Mouse (Mus musculus) thymus, postnatal 14 days (tissue): ENCODE data around the gene Top2a.

ENCODE experiments used
- DNase-seq: peaks from one replicate; pipeline ENCODE4 v3.0.0; 2021

Top2a gene

GRCm38 (mm10) chr11:98963191-98964021 lies 60.6 kb downstream of the Top2a start:
- DNase-seq = peak; percentile 86

GRCm38 (mm10) chr11:98962421-98963095 lies 61.4 kb downstream of the Top2a start:
- peak; percentile 38 for DNase-seq

- peak; percentile 75 for DNase-seq
These were observed 62.2 kb downstream of the Top2a start for GRCm38 (mm10) chr11:98961766-98962165.

GRCm38 (mm10) chr11:98961051-98961592 lies 62.9 kb downstream of the Top2a start:
- peak; percentile 32 for DNase-seq

- peak; percentile 94 for DNase-seq
These were observed 63.6 kb downstream of the Top2a start for GRCm38 (mm10) chr11:98960313-98960906.

GRCm38 (mm10) chr11:98959437-98960312 lies 64.3 kb downstream of the Top2a start:
- peak; percentile 88 for DNase-seq

- no peak for DNase-seq
These were observed 67.6 kb downstream of the Top2a start for GRCm38 (mm10) chr11:98956340-98956739.

GRCm38 (mm10) chr11:98955707-98956235 lies 68.2 kb downstream of the Top2a start:
- peak; percentile 33 for DNase-seq

- DNase-seq = peak; percentile 21
These were observed 68.9 kb downstream of the Top2a start for GRCm38 (mm10) chr11:98954801-98955706.

- DNase-seq = peak; percentile 77
These were observed 69.6 kb downstream of the Top2a start for GRCm38 (mm10) chr11:98954373-98954772.

GRCm38 (mm10) chr11:98953835-98954320 lies 70.1 kb downstream of the Top2a start:
- DNase-seq = no peak

GRCm38 (mm10) chr11:98953361-98953760 lies 70.6 kb downstream of the Top2a start:
- no peak for DNase-seq

- DNase-seq = peak; percentile 35
These were observed 71.3 kb downstream of the Top2a start for GRCm38 (mm10) chr11:98952736-98953135.

- DNase-seq = no peak
These were observed 71.9 kb downstream of the Top2a start for GRCm38 (mm10) chr11:98952111-98952510.

- no peak for DNase-seq
These were observed 72.7 kb downstream of the Top2a start for GRCm38 (mm10) chr11:98951026-98951906.

GRCm38 (mm10) chr11:98950484-98950883 lies 73.5 kb downstream of the Top2a start:
- DNase-seq = no peak

- no peak for DNase-seq
These were observed 74.0 kb downstream of the Top2a start for GRCm38 (mm10) chr11:98949958-98950460.

- DNase-seq = no peak
These were observed 74.6 kb downstream of the Top2a start for GRCm38 (mm10) chr11:98949242-98949957.
